Mouse (Mus musculus) c-Kit-positive CD71-positive TER-119-negative erythroid progenitor cells, embryonic 14.5 days (primary cell): ENCODE measurements around the gene Gja10.

Experiments
- DNase-seq: peaks from one replicate; pipeline ENCODE4 v3.0.0-alpha.2; 2013; ENCODE audit warnings: low read depth

Gene Gja10

GRCm38 (mm10) chr4:32560724-32561554, 41.6 kb downstream of the Gja10 start:
- no peak for DNase-seq

DNA sequence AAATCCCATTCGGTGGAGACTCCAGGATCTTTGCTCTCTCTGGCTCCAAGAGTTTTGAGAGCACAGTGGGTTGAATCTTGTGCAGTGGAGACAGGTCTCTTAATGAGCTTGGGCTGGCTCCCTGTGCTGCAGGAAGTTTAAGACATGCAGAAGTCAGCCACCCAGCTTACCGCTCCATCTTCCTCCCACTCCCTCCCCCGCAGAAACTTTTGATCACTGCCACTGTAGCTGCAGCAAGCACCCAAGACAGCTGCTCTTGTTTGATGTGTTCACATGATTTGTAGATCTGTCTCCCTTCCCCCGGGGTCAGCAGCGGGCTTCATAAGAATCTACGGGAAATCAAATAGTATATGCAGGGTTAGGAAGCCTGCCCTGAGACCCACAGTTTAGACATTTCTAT, 42.3 kb downstream of the Gja10 start:
- no peak for DNase-seq

- no peak for DNase-seq
These were observed 47.1 kb downstream of the Gja10 start for GRCm38 (mm10) chr4:32555506-32555905.

DNA sequence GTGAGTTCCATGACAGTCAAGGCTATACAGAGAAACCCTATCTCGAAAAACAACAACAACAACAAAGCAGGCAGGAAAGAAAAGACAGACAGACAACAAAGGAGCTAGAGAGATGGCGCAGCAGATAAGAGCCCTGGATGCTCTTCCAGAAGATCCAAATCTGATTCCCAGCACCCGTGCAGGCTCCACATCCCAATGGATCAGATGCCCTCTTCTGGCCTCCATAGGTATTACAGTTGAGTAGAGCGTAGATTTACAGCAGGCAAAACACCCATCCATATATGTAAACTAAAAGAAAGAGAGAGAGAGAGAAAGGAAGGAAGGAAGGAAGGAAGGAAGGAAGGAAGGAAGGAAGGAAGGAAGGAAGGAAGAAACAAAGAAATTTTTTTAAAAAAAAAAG, 51.2 kb downstream of the Gja10 start:
- peak; percentile 5 for DNase-seq

DNA sequence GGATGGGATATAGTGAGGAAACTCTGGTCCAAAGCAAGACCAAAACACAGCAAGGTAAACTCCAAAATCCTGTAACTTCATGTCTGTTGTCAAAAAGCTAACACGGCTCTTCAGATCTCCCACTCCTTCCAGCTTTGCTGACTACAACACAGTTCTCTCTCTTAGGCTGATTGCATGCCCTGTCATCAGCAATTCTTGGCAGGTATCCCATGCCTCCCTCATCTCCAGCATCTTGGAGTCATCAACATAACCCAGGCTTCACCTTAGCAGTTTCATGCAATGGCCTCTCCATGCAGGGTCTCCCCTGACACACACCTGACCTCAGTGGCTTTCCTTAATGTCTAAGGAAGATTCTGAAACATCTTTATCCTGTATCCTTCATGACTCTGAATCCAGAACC, 53.4 kb downstream of the Gja10 start:
- DNase-seq, result no peak
